Mouse (Mus musculus): ENCODE data around the gene Rfxank. TPM values are rescaled to one million over a fixed set of nuclear protein-coding genes. Genes with fewer than 3 reads are reported as not detected.

Rfxank gene
- polyA plus RNA-seq, 1 experiment = 1.8 TPM

DNA sequence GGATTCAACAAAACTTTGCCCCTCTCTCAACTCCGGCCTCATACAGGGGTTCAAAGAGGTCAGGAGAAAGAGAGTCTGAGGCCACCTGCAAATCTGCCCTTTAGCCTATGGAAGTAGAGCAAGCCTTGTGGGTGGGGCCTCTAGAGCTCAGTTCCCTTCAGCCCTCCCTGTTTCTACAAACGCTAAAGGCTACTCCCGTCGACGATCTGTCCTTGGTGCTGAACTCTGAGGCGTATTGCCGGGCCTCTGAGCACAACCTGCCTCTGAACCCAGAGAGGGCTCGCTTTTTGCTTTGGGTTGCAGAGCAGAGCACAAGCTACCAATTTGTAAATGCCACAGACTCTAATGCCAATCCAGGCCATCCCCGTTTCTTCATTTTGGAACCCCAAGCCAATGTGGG lies 21.3 kb downstream of the Rfxank start:
- no peaks in the 10 kb centered on the region for H3K9me3 ChIP-seq (ENCODE audit: control insufficient read depth, low read length)
- H3K27me3 ChIP-seq (ENCODE audit: control insufficient read depth) = peaks cover 98% of the 10 kb centered on the region
- no peak overlapping the region for H3K4me3 ChIP-seq (replicated peaks)
- TF ChIP-seq TAL1 (IDR thresholded peaks at IDR 0.05; ENCODE audit: low read length) (no peak), GATA1 (IDR thresholded peaks at IDR 0.05; ENCODE audit: low read length) (no peak)
- no peaks in the 10 kb centered on the region for H3K4me1 ChIP-seq (ENCODE audit: control insufficient read depth)
- H3K36me3 ChIP-seq (ENCODE audit: control insufficient read depth) = no peaks in the 10 kb centered on the region

DNA sequence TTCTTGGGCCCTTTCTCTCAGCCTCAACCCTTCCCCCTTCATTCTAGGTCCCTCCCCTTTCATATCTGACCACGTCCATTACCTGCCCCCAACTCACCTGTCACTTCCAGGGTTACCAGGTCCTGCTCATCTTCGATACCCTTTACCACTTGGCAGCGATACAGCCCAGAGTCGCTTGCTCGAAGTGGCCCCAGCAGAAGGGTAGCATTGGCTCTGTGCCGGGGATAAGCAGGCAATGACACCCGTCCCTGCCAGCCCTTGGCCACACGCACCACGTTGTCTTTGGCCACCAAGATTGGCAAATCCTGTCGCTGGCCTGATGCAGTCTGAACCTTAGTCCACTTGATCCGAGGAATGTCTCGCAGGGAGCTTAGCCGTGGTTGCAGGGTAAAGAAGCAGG lies 24.1 kb downstream of the Rfxank start:
- peaks cover 98% of the 10 kb centered on the region for H3K27me3 ChIP-seq (ENCODE audit: control insufficient read depth)
- H3K9me3 ChIP-seq (ENCODE audit: control insufficient read depth, low read length) = peaks cover 3% of the 10 kb centered on the region; the same call in 1 of the 2 replicates
- no peaks in the 10 kb centered on the region for H3K36me3 ChIP-seq (ENCODE audit: control insufficient read depth)

DNA sequence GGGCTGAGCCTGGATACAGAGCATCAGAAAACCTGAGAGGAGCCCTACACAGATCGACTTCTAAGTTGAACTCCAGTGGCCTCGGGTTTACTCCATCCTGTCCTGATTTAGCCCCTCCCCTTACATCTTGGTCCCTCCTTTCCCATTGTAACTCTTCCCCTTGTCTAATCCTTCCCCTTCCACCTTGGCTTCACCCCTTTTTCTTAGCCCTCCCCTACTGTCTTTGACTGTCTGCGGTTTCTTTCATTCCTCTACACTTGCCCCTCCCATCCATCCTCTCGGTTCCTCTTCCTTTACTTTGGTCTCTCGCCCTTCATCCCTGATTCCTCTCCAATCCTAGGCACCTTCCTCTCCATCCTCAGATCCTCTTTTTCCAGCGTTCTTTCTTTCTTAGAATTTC lies 24.5 kb downstream of the Rfxank start:
- H3K27me3 ChIP-seq (ENCODE audit: control insufficient read depth) = peaks cover 98% of the 10 kb centered on the region
- no peak for TF ChIP-seq GATA1 (IDR thresholded peaks at IDR 0.05; ENCODE audit: low read length)
- no peak for TF ChIP-seq TAL1 (IDR thresholded peaks at IDR 0.05; ENCODE audit: low read length)

More for the DNA sequence above, 24.1 kb downstream of the Rfxank start:
- TF ChIP-seq GATA1 (IDR thresholded peaks at IDR 0.05; ENCODE audit: low read length) (no peak), TAL1 (IDR thresholded peaks at IDR 0.05; ENCODE audit: low read length) (no peak)
- no peaks in the 10 kb centered on the region for H3K4me1 ChIP-seq (ENCODE audit: control insufficient read depth)
- no peak overlapping the region for H3K4me3 ChIP-seq (replicated peaks)

GRCm38 (mm10) chr8:70112401-70113016 lies 26.4 kb downstream of the Rfxank start:
- Histone ChIP-seq H3K9me3 (ENCODE audit: control insufficient read depth, low read length) (peaks cover 3% of the 10 kb centered on the region; the same call in 1 of the 2 replicates), H3K4me3 (replicated peaks) (no peak overlapping the region), H3K36me3 (ENCODE audit: control insufficient read depth) (no peaks in the 10 kb centered on the region), H3K27me3 (ENCODE audit: control insufficient read depth) (peaks cover 81% of the 10 kb centered on the region), H3K4me1 (ENCODE audit: control insufficient read depth) (no peaks in the 10 kb centered on the region)
- TF ChIP-seq TAL1 (IDR thresholded peaks at IDR 0.05; ENCODE audit: low read length) = no peak
- no peak for TF ChIP-seq GATA1 (IDR thresholded peaks at IDR 0.05; ENCODE audit: low read length)

More for the DNA sequence above, 24.5 kb downstream of the Rfxank start:
- H3K4me1 ChIP-seq (ENCODE audit: control insufficient read depth) = no peaks in the 10 kb centered on the region
- H3K9me3 ChIP-seq (ENCODE audit: control insufficient read depth, low read length) = peaks cover 3% of the 10 kb centered on the region; the same call in 1 of the 2 replicates
- H3K4me3 ChIP-seq (replicated peaks) = no peak overlapping the region
- no peaks in the 10 kb centered on the region for H3K36me3 ChIP-seq (ENCODE audit: control insufficient read depth)

- H3K4me1 ChIP-seq (ENCODE audit: control insufficient read depth) = no peaks in the 10 kb centered on the region
- H3K36me3 ChIP-seq (ENCODE audit: control insufficient read depth) = no peaks in the 10 kb centered on the region
- H3K9me3 ChIP-seq (ENCODE audit: control insufficient read depth, low read length) = peaks cover 3% of the 10 kb centered on the region; the same call in 1 of the 2 replicates
- no peak overlapping the region for H3K4me3 ChIP-seq (replicated peaks)
- peaks cover 69% of the 10 kb centered on the region for H3K27me3 ChIP-seq (ENCODE audit: control insufficient read depth)
- TF ChIP-seq TAL1 (IDR thresholded peaks at IDR 0.05; ENCODE audit: low read length) (no peak), GATA1 (IDR thresholded peaks at IDR 0.05; ENCODE audit: low read length) (no peak)
Observed at GRCm38 (mm10) chr8:70111192-70111795, 27.7 kb downstream of the Rfxank start.

GRCm38 (mm10) chr8:70110451-70110850 lies 28.5 kb downstream of the Rfxank start:
- peaks cover 67% of the 10 kb centered on the region for H3K27me3 ChIP-seq (ENCODE audit: control insufficient read depth)
- TF ChIP-seq GATA1 (IDR thresholded peaks at IDR 0.05; ENCODE audit: low read length) (no peak), TAL1 (IDR thresholded peaks at IDR 0.05; ENCODE audit: low read length) (no peak)
- H3K9me3 ChIP-seq (ENCODE audit: control insufficient read depth, low read length) = peaks cover 3% of the 10 kb centered on the region; the same call in 1 of the 2 replicates
- H3K4me3 ChIP-seq (replicated peaks) = no peak overlapping the region
- H3K4me1 ChIP-seq (ENCODE audit: control insufficient read depth) = no peaks in the 10 kb centered on the region
- H3K36me3 ChIP-seq (ENCODE audit: control insufficient read depth) = no peaks in the 10 kb centered on the region

DNA sequence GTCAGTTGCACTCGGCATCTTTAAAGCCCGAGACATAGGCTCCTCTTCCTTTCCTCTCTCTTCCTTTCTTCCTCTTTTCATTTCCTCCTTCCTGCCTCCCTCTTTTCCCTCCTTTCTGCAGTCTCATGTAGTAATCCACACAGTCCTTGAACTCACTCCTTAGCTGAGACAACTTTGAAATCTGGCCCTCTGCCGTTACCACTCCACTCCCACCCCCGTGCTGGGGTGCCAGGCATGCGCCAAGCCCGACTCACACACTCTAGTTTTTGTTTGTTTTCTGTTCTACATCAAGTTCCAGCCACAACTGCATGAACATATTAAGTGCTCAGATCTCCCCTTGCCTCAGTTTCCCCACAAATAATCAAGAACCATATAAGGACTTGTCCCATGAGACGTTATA lies 34.0 kb downstream of the Rfxank start:
- H3K9me3 ChIP-seq (ENCODE audit: control insufficient read depth, low read length) = no peaks in the 10 kb centered on the region
- no peaks in the 10 kb centered on the region for H3K4me1 ChIP-seq (ENCODE audit: control insufficient read depth)
- H3K36me3 ChIP-seq (ENCODE audit: control insufficient read depth) = no peaks in the 10 kb centered on the region
- H3K4me3 ChIP-seq (replicated peaks) = no peak overlapping the region
- TF ChIP-seq TAL1 (IDR thresholded peaks at IDR 0.05; ENCODE audit: low read length) (no peak), GATA1 (IDR thresholded peaks at IDR 0.05; ENCODE audit: low read length) (no peak)
- peaks cover 12% of the 10 kb centered on the region for H3K27me3 ChIP-seq (ENCODE audit: control insufficient read depth)

DNA sequence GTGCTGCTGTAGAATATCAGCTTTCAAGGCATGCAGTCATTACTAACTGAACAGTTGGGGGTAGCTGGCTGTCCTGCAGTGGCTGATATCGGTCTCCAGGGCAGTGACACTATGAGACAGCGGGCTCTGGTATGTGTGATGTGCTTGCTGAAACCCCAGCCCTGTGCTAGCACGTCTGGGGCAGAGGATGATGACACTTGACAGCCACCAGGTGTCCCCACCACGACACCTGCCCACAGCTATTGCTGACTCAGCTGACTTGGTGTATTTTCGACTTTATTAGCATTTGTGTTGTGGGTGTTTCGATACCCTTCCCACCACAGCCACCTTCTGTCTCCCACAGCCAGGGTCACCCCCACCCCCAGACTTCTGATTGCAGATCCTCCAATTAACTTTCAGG lies 34.4 kb downstream of the Rfxank start:
- Histone ChIP-seq H3K4me3 (replicated peaks) (no peak overlapping the region), H3K27me3 (ENCODE audit: control insufficient read depth) (peaks cover 7% of the 10 kb centered on the region), H3K4me1 (ENCODE audit: control insufficient read depth) (no peaks in the 10 kb centered on the region), H3K9me3 (ENCODE audit: control insufficient read depth, low read length) (no peaks in the 10 kb centered on the region), H3K36me3 (ENCODE audit: control insufficient read depth) (no peaks in the 10 kb centered on the region)
- no peak for TF ChIP-seq TAL1 (IDR thresholded peaks at IDR 0.05; ENCODE audit: low read length)
- TF ChIP-seq GATA1 (IDR thresholded peaks at IDR 0.05; ENCODE audit: low read length) = no peak

DNA sequence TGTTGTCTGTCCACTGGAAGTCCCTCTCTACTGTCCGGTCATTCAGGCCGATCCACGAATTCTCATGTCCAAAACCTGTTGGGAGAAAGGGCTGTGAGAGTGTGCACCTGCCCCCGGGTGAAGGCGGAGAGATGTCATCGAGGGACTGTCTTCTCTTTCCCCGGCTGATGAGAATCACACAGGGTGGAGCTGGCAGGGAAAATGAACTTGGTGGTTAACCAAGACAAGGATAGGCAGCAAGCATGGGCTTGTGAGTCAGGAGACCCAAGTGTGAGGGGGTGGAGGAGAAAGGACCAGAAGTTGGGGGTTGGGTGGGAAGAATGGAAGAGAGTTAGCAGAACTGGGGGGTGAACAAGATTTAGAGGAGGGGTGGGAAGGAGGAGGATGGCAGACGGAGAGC lies 38.7 kb downstream of the Rfxank start:
- Histone ChIP-seq H3K4me3 (replicated peaks) (no peak overlapping the region), H3K4me1 (ENCODE audit: control insufficient read depth) (no peaks in the 10 kb centered on the region), H3K9me3 (ENCODE audit: control insufficient read depth, low read length) (no peaks in the 10 kb centered on the region), H3K27me3 (ENCODE audit: control insufficient read depth) (no peaks in the 10 kb centered on the region; the same call in 1 of the 2 replicates), H3K36me3 (ENCODE audit: control insufficient read depth) (no peaks in the 10 kb centered on the region)
- TF ChIP-seq GATA1 (IDR thresholded peaks at IDR 0.05; ENCODE audit: low read length) (no peak), TAL1 (IDR thresholded peaks at IDR 0.05; ENCODE audit: low read length) (no peak)
